ENCODE assay signal across 11 mouse cellular contexts in genomic region chr13:64150121-64150520, GRCm38 (mm10). TPM values are rescaled to one million over a fixed set of nuclear protein-coding genes. Genes with fewer than 3 reads are reported as not detected.
A peak's percentile ranks its signal among the peaks of the same experiment; 100 is the strongest.
DNase-seq lines count a peak whose midpoint lies in the region; ATAC-seq lines count a peak whose summit lies in the region.
"Had no signal": no experiment of that assay in that cellular context is flagged by ENCODE, and none has a peak within 500 bp of the region (broad histone marks: within the 10 kb centered on the region; RNA-seq: fewer than 3 reads in every experiment).

No protein-coding gene starts in this region.

- H3K27ac ChIP-seq in forebrain, embryonic 10.5 days: no peak overlapping the region
- no peak overlapping the region for H3K27ac ChIP-seq in forebrain, embryonic 15.5 days (replicated peaks)
- no peak overlapping the region for H3K27ac ChIP-seq in lung, embryonic 16.5 days (ENCODE audit: low read length)
- H3K27ac ChIP-seq in liver, embryonic 13.5 days: no peak overlapping the region
- H3K27ac ChIP-seq: embryonic facial prominence, embryonic 15.5 days; kidney, postnatal 0 days had no signal

- no peak overlapping the region for H3K9ac ChIP-seq in forebrain, embryonic 15.5 days (replicated peaks)
- no peak overlapping the region for H3K9ac ChIP-seq in lung, embryonic 16.5 days (ENCODE audit: low read length)
- H3K9ac ChIP-seq in liver, embryonic 13.5 days: peak overlapping the region; percentile 98
- H3K9ac ChIP-seq: embryonic facial prominence, embryonic 15.5 days had no signal

- peak overlapping the region; percentile 97 for H3K4me3 ChIP-seq in forebrain, embryonic 10.5 days
- H3K4me3 ChIP-seq in forebrain, embryonic 15.5 days: no peak overlapping the region
- no peak overlapping the region for H3K4me3 ChIP-seq in lung, embryonic 16.5 days (ENCODE audit: low read length)
- H3K4me3 ChIP-seq in liver, embryonic 13.5 days (replicated peaks): peak overlapping the region; percentile 94

- no peak overlapping the region for H3K4me2 ChIP-seq in forebrain, embryonic 15.5 days (replicated peaks)
- H3K4me2 ChIP-seq in lung, embryonic 16.5 days (ENCODE audit: low read depth, low read length): 0 out of 2 replicates have a peak overlapping the region, but pooled peaks have one; percentile 9
- H3K4me2 ChIP-seq in liver, embryonic 13.5 days: peak overlapping the region; percentile 97

- ATAC-seq in forebrain, embryonic 15.5 days (replicated peaks): no peak
- ATAC-seq in lung, embryonic 16.5 days (ENCODE audit: low read depth): no peak
- no peak for ATAC-seq in liver, embryonic 13.5 days (ENCODE audit: low read depth)
- ATAC-seq in frontal cortex, adult (ENCODE audit: low TSS enrichment): no peak

- H3K36me3 ChIP-seq in forebrain, embryonic 10.5 days (replicated peaks): peaks cover 13% of the 10 kb centered on the region
- H3K36me3 ChIP-seq in forebrain, embryonic 15.5 days: no peaks in the 10 kb centered on the region
- no peaks in the 10 kb centered on the region for H3K36me3 ChIP-seq in lung, embryonic 16.5 days (ENCODE audit: control insufficient read depth, insufficient read depth, low read length)
- H3K36me3 ChIP-seq in liver, embryonic 13.5 days: peaks cover 17% of the 10 kb centered on the region
- H3K36me3 ChIP-seq: embryonic facial prominence, embryonic 15.5 days had no signal

- H3K4me1 ChIP-seq in forebrain, embryonic 10.5 days: peaks cover 48% of the 10 kb centered on the region
- H3K4me1 ChIP-seq in forebrain, embryonic 15.5 days: peaks cover 18% of the 10 kb centered on the region
- peaks cover 17% of the 10 kb centered on the region for H3K4me1 ChIP-seq in lung, embryonic 16.5 days (replicated peaks; ENCODE audit: control insufficient read depth, insufficient read depth, low read length)
- H3K4me1 ChIP-seq in liver, embryonic 13.5 days (replicated peaks): peaks cover 56% of the 10 kb centered on the region

- H3K27me3 ChIP-seq in forebrain, embryonic 10.5 days (ENCODE audit: poor library complexity, severe bottlenecking): no peaks in the 10 kb centered on the region
- H3K27me3 ChIP-seq in forebrain, embryonic 15.5 days: no peaks in the 10 kb centered on the region
- H3K27me3 ChIP-seq in lung, embryonic 16.5 days (ENCODE audit: control insufficient read depth, insufficient read depth, low read depth, low read length): no peaks in the 10 kb centered on the region
- no peaks in the 10 kb centered on the region; the same call in 1 of the 2 replicates for H3K27me3 ChIP-seq in liver, embryonic 13.5 days
- H3K27me3 ChIP-seq: embryonic facial prominence, embryonic 15.5 days had no signal

- no peak for DNase-seq in forebrain, embryonic 10.5 days (ENCODE audit: extremely low spot score, low spot score)
- no peak for DNase-seq in lung, adult 18-20 months
- peak; percentile 36 for DNase-seq in R1 (ENCODE audit: low read depth, low spot score)
- DNase-seq in liver, embryonic 13.5 days: no peak
- DNase-seq in thymus, postnatal 36 days: no peak
- DNase-seq: B cell, adult 2 months had no signal

- no peaks in the 10 kb centered on the region for H3K9me3 ChIP-seq in forebrain, embryonic 10.5 days
- H3K9me3 ChIP-seq in forebrain, embryonic 15.5 days: no peaks in the 10 kb centered on the region
- H3K9me3 ChIP-seq in lung, embryonic 16.5 days (ENCODE audit: control insufficient read depth, low read length): no peaks in the 10 kb centered on the region
- H3K9me3 ChIP-seq in liver, embryonic 13.5 days (replicated peaks): no peaks in the 10 kb centered on the region
- H3K9me3 ChIP-seq: embryonic facial prominence, embryonic 15.5 days had no signal

- 80% methylated on average over 5 of the region's 5 CpGs for WGBS in forebrain, embryonic 10.5 days
- WGBS in forebrain, embryonic 15.5 days: 67% methylated on average over 5 of the region's 5 CpGs
- 50% methylated on average over 5 of the region's 5 CpGs for WGBS in lung, embryonic 16.5 days
- WGBS in liver, embryonic 13.5 days (ENCODE audit: insufficient replicate concordance): 62% methylated on average over 5 of the region's 5 CpGs

RNA-seq across cellular contexts. Expression of gene Zfp367, which starts 2.9 kb away (rescaled TPM):
- 17.6 and 18.8 TPM in 2 replicates for polyA plus RNA-seq in forebrain, embryonic 10.5 days (2016; fragmentation: Nextera tagmentation; extraction: Ambion mirVana)
- 12.7 and 14.4 TPM in 2 replicates for polyA plus RNA-seq in forebrain, embryonic 15.5 days (2015; fragmentation: Nextera tagmentation; extraction: Ambion mirVana)
- polyA plus RNA-seq in lung, embryonic 16.5 days (2015; fragmentation: Nextera tagmentation; extraction: Ambion mirVana): 22.9 and 24.1 TPM in 2 replicates
- 21.9 and 25.7 TPM in 2 replicates for polyA plus RNA-seq in liver, embryonic 13.5 days (2015; fragmentation: Nextera tagmentation; extraction: Ambion mirVana)

RNA-seq across cellular contexts. Expression of gene Habp4, which starts 11.5 kb away (rescaled TPM):
- polyA plus RNA-seq in forebrain, embryonic 10.5 days (2016; fragmentation: Nextera tagmentation; extraction: Ambion mirVana): 13.7 and 16.3 TPM in 2 replicates
- polyA plus RNA-seq in forebrain, embryonic 15.5 days (2015; fragmentation: Nextera tagmentation; extraction: Ambion mirVana): 17.1 and 18.2 TPM in 2 replicates
- polyA plus RNA-seq in lung, embryonic 16.5 days (2015; fragmentation: Nextera tagmentation; extraction: Ambion mirVana): 16.5 and 18.0 TPM in 2 replicates
- polyA plus RNA-seq in liver, embryonic 13.5 days (2015; fragmentation: Nextera tagmentation; extraction: Ambion mirVana): 7.5 and 9.1 TPM in 2 replicates

RNA-seq across cellular contexts. Expression of gene Slc35d2, which starts 21.0 kb away (rescaled TPM):
- polyA plus RNA-seq in forebrain, embryonic 10.5 days (2016; fragmentation: Nextera tagmentation; extraction: Ambion mirVana): 1.5 and 2.8 TPM in 2 replicates
- polyA plus RNA-seq in forebrain, embryonic 15.5 days (2015; fragmentation: Nextera tagmentation; extraction: Ambion mirVana): 0.37 and 1.2 TPM in 2 replicates
- 5.1 and 6.9 TPM in 2 replicates for polyA plus RNA-seq in lung, embryonic 16.5 days (2015; fragmentation: Nextera tagmentation; extraction: Ambion mirVana)
- polyA plus RNA-seq in liver, embryonic 13.5 days (2015; fragmentation: Nextera tagmentation; extraction: Ambion mirVana): 5.6 and 6.0 TPM in 2 replicates

Comparison
In these comparisons a context has a peak if more than half of its experiments do, and no peak if none do; other contexts are left out.
1. H3K4me3 ChIP-seq: peak in forebrain, embryonic 10.5 days (single experiment) and liver, embryonic 13.5 days (single experiment); none in forebrain, embryonic 15.5 days (single experiment) and lung, embryonic 16.5 days (single experiment).